ENCODE assay signal across 8 mouse cellular contexts in the genomic region with DNA sequence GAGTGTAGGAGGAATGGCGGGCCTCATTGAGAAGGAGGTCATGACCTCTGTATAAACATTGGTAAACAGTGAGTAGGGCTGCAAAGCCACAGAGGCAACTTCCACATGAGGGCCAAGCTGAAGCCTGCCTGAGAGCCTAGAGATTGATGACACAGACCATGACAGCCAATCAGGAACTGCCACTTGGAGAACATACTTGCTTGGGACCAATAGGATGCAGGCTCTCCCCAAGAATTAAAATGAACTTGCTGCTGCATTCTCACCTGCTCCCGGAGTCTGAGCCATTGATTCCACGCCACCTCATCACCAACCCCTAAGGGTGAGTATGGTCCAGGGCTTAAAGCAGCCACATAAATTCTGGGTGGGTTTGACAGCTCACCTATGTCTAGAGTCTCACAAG.
DNase-seq lines count a peak whose midpoint lies in the region; ATAC-seq lines count a peak whose summit lies in the region.
"Had no signal": no experiment of that assay in that cellular context is flagged by ENCODE, and none has a peak within 500 bp of the region (broad histone marks: within the 10 kb centered on the region; RNA-seq: fewer than 3 reads in every experiment).

No protein-coding gene starts in this region.

- H3K9me3 ChIP-seq in neural tube, embryonic 15.5 days (replicated peaks): no peaks in the 10 kb centered on the region
- no peaks in the 10 kb centered on the region for H3K9me3 ChIP-seq in midbrain, embryonic 15.5 days

- no peak overlapping the region for H3K4me3 ChIP-seq in neural tube, embryonic 15.5 days (replicated peaks)
- no peak overlapping the region for H3K4me3 ChIP-seq in midbrain, embryonic 15.5 days

- H3K27me3 ChIP-seq in neural tube, embryonic 15.5 days (replicated peaks): no peaks in the 10 kb centered on the region
- H3K27me3 ChIP-seq in midbrain, embryonic 15.5 days (replicated peaks): no peaks in the 10 kb centered on the region

- no peak for ATAC-seq in neural tube, embryonic 15.5 days (ENCODE audit: low FRiP score)
- ATAC-seq in midbrain, embryonic 15.5 days (replicated peaks): no peak

- no peak overlapping the region for H3K27ac ChIP-seq in neural tube, embryonic 15.5 days (replicated peaks)
- H3K27ac ChIP-seq in midbrain, embryonic 15.5 days: no peak overlapping the region

- H3K9ac ChIP-seq in neural tube, embryonic 15.5 days (replicated peaks): no peak overlapping the region
- no peak overlapping the region for H3K9ac ChIP-seq in midbrain, embryonic 15.5 days

- H3K4me2 ChIP-seq in neural tube, embryonic 15.5 days: no peak overlapping the region
- no peak overlapping the region for H3K4me2 ChIP-seq in midbrain, embryonic 15.5 days

- H3K36me3 ChIP-seq in neural tube, embryonic 15.5 days: no peaks in the 10 kb centered on the region
- no peaks in the 10 kb centered on the region for H3K36me3 ChIP-seq in midbrain, embryonic 15.5 days (replicated peaks)

- peak; percentile 10 for DNase-seq in kidney, postnatal 14 days
- DNase-seq in kidney, postnatal 25 days: no peak
- peak; percentile 75 for DNase-seq in R1 (ENCODE audit: low read depth, low spot score)
- DNase-seq in induced T-regulatory cell, adult 2 months (ENCODE audit: low read depth): peak; percentile 58
- peak; percentile 58 for DNase-seq in thymus, postnatal 0 days (ENCODE audit: low spot score)
- DNase-seq: right cerebral cortex, postnatal 4 days had no signal

- WGBS in neural tube, embryonic 15.5 days: 77% methylated on average over 3 of the region's 3 CpGs
- WGBS in midbrain, embryonic 15.5 days: 69% methylated on average over 3 of the region's 3 CpGs

- 0 out of 2 replicates have a peak, but pooled peaks cover 2% of the 10 kb centered on the region for H3K4me1 ChIP-seq in neural tube, embryonic 15.5 days
- no peaks in the 10 kb centered on the region for H3K4me1 ChIP-seq in midbrain, embryonic 15.5 days

Comparison
In these comparisons a context has a peak if more than half of its experiments do, and no peak if none do; other contexts are left out.
1. DNase-seq: peak in kidney, postnatal 14 days (single experiment), R1 (single experiment), induced T-regulatory cell, adult 2 months (single experiment) and thymus, postnatal 0 days (single experiment); none in kidney, postnatal 25 days (0 of 2).